Mouse (Mus musculus): ENCODE measurements around the gene Rdh7. TPM values are rescaled to one million over a fixed set of nuclear protein-coding genes. Genes with fewer than 3 reads are reported as not detected.
"Not testable (repeated sequence)": the region's sequence is repeated elsewhere in the genome, so short reads cannot be mapped to it uniquely, and the experiment has no call there.

Rdh7 gene
- polyA plus RNA-seq, 1 experiment, result not detected

- H3K27me3 ChIP-seq (ENCODE audit: control insufficient read depth, insufficient read depth, insufficient read length), result peaks cover 14% of the 10 kb centered on the region
- H3K4me3 ChIP-seq, result no peak overlapping the region
- no peak overlapping the region for H3K4me2 ChIP-seq (ENCODE audit: low read depth)
- no peaks in the 10 kb centered on the region for H3K79me2 ChIP-seq (ENCODE audit: control insufficient read depth, insufficient read depth)
- no peak overlapping the region for H3ac ChIP-seq (ENCODE audit: control insufficient read depth, insufficient read length)
- TF ChIP-seq POLR2A (IDR thresholded peaks at IDR 0.05; ENCODE audit: insufficient read length, low read depth), result no peak
- no peak for TF ChIP-seq E2F4 (IDR thresholded peaks at IDR 0.05; ENCODE audit: insufficient read depth)
- no peak for TF ChIP-seq MYOD1 (IDR thresholded peaks at IDR 0.05; ENCODE audit: control insufficient read depth in 1 of 3, insufficient read length in 2 of 3, low read depth in 2 of 3)
- TF ChIP-seq SRF (IDR thresholded peaks at IDR 0.05; ENCODE audit: control insufficient read depth, insufficient read length, low read depth), result no peak
- TF ChIP-seq USF1 (IDR thresholded peaks at IDR 0.05; ENCODE audit: low read depth), result no peak
- no peak for TF ChIP-seq POLR2AphosphoS2 (IDR thresholded peaks at IDR 0.05; ENCODE audit: insufficient read length, low read depth)
- no peak for TF ChIP-seq TCF3 (IDR thresholded peaks at IDR 0.05; ENCODE audit: insufficient read length, low read depth)
- TF ChIP-seq MAX (IDR thresholded peaks at IDR 0.05; ENCODE audit: low read depth), result no peak
- no peak for TF ChIP-seq REST (IDR thresholded peaks at IDR 0.05; ENCODE audit: insufficient read depth, insufficient read length)
- TF ChIP-seq TCF12 (IDR thresholded peaks at IDR 0.05; ENCODE audit: insufficient read depth, poor library complexity, severe bottlenecking), result no peak
- TF ChIP-seq MYOG (IDR thresholded peaks at IDR 0.05; ENCODE audit: control insufficient read depth in 1 of 3, insufficient read depth in 1 of 3, insufficient read length in 2 of 3, low read depth in 2 of 3), result no peak
- TF ChIP-seq CEBPB (IDR thresholded peaks at IDR 0.05; ENCODE audit: insufficient read depth, poor library complexity, severe bottlenecking), result no peak
- no peaks in the 10 kb centered on the region for H3K36me3 ChIP-seq (ENCODE audit: control insufficient read depth, insufficient read depth)
These were observed 32.2 kb downstream of the Rdh7 start for GRCm38 (mm10) chr10:127856376-127856775.

- H3K36me3 ChIP-seq (ENCODE audit: control insufficient read depth, insufficient read depth), result no peaks in the 10 kb centered on the region
- H3K4me2 ChIP-seq (ENCODE audit: low read depth), result no peak within 1 kb of the TSS
- peaks cover 17% of the 10 kb centered on the region for H3K27me3 ChIP-seq (ENCODE audit: control insufficient read depth, insufficient read depth, insufficient read length)
- H3K4me3 ChIP-seq, result no peak within 1 kb of the TSS
- H3K79me2 ChIP-seq (ENCODE audit: control insufficient read depth, insufficient read depth), result no peaks in the 10 kb centered on the region
- H3ac ChIP-seq (ENCODE audit: control insufficient read depth, insufficient read length), result no peak within 1 kb of the TSS
- no peak for TF ChIP-seq TCF12 (IDR thresholded peaks at IDR 0.05; ENCODE audit: insufficient read depth, poor library complexity, severe bottlenecking)
These were observed 39.0 kb downstream of the Rdh7 start, which contains the start of gene Rdh19 for GRCm38 (mm10) chr10:127849628-127850027. Gene Rdh19 (plus strand): TSS chr10:127849928.

GRCm38 (mm10) chr10:127848089-127848488 lies 40.5 kb downstream of the Rdh7 start:
- H3K27me3 ChIP-seq (ENCODE audit: control insufficient read depth, insufficient read depth, insufficient read length), result peaks cover 15% of the 10 kb centered on the region
- no peak for TF ChIP-seq POLR2A (IDR thresholded peaks at IDR 0.05; ENCODE audit: insufficient read length, low read depth)
- no peak for TF ChIP-seq POLR2AphosphoS2 (IDR thresholded peaks at IDR 0.05; ENCODE audit: insufficient read length, low read depth)
- no peak for TF ChIP-seq MAX (IDR thresholded peaks at IDR 0.05; ENCODE audit: low read depth)
- no peak for TF ChIP-seq E2F4 (IDR thresholded peaks at IDR 0.05; ENCODE audit: insufficient read depth)
- TF ChIP-seq MYOD1 (IDR thresholded peaks at IDR 0.05; ENCODE audit: control insufficient read depth in 1 of 3, insufficient read length in 2 of 3, low read depth in 2 of 3), result no peak
- no peak for TF ChIP-seq USF1 (IDR thresholded peaks at IDR 0.05; ENCODE audit: low read depth)
- TF ChIP-seq MYOG (IDR thresholded peaks at IDR 0.05; ENCODE audit: control insufficient read depth in 1 of 3, insufficient read depth in 1 of 3, insufficient read length in 2 of 3, low read depth in 2 of 3), result no peak
- no peak for TF ChIP-seq CEBPB (IDR thresholded peaks at IDR 0.05; ENCODE audit: insufficient read depth, poor library complexity, severe bottlenecking)
- no peak for TF ChIP-seq REST (IDR thresholded peaks at IDR 0.05; ENCODE audit: insufficient read depth, insufficient read length)
- TF ChIP-seq SRF (IDR thresholded peaks at IDR 0.05; ENCODE audit: control insufficient read depth, insufficient read length, low read depth), result no peak
- TF ChIP-seq TCF3 (IDR thresholded peaks at IDR 0.05; ENCODE audit: insufficient read length, low read depth), result no peak
- TF ChIP-seq TCF12 (IDR thresholded peaks at IDR 0.05; ENCODE audit: insufficient read depth, poor library complexity, severe bottlenecking), result no peak
- no peak overlapping the region for H3ac ChIP-seq (ENCODE audit: control insufficient read depth, insufficient read length)
- H3K4me2 ChIP-seq (ENCODE audit: low read depth), result no peak overlapping the region
- no peak overlapping the region for H3K4me3 ChIP-seq
- H3K79me2 ChIP-seq (ENCODE audit: control insufficient read depth, insufficient read depth), result no peaks in the 10 kb centered on the region
- no peaks in the 10 kb centered on the region for H3K36me3 ChIP-seq (ENCODE audit: control insufficient read depth, insufficient read depth)

GRCm38 (mm10) chr10:127845945-127846344 lies 42.7 kb downstream of the Rdh7 start:
- peaks cover 21% of the 10 kb centered on the region for H3K27me3 ChIP-seq (ENCODE audit: control insufficient read depth, insufficient read depth, insufficient read length)
- H3ac ChIP-seq (ENCODE audit: control insufficient read depth, insufficient read length); H3K79me2 ChIP-seq (ENCODE audit: control insufficient read depth, insufficient read depth); H3K36me3 ChIP-seq (ENCODE audit: control insufficient read depth, insufficient read depth); H3K4me2 ChIP-seq (ENCODE audit: low read depth); H3K4me3 ChIP-seq: not testable (repeated sequence)

GRCm38 (mm10) chr10:127840776-127841175 lies 47.8 kb downstream of the Rdh7 start:
- Histone ChIP-seq H3K4me2 (ENCODE audit: low read depth) (no peak overlapping the region), H3K36me3 (ENCODE audit: control insufficient read depth, insufficient read depth) (no peaks in the 10 kb centered on the region), H3K27me3 (ENCODE audit: control insufficient read depth, insufficient read depth, insufficient read length) (peaks cover 8% of the 10 kb centered on the region), H3K4me3 (no peak overlapping the region), H3K79me2 (ENCODE audit: control insufficient read depth, insufficient read depth) (no peaks in the 10 kb centered on the region), H3ac (ENCODE audit: control insufficient read depth, insufficient read length) (no peak overlapping the region)
- TF ChIP-seq TCF3 (IDR thresholded peaks at IDR 0.05; ENCODE audit: insufficient read length, low read depth), result no peak
- TF ChIP-seq REST (IDR thresholded peaks at IDR 0.05; ENCODE audit: insufficient read depth, insufficient read length), result no peak

- Histone ChIP-seq H3K27me3 (ENCODE audit: control insufficient read depth, insufficient read depth, insufficient read length) (peaks cover 8% of the 10 kb centered on the region), H3K79me2 (ENCODE audit: control insufficient read depth, insufficient read depth) (no peaks in the 10 kb centered on the region), H3K4me3 (no peak overlapping the region), H3ac (ENCODE audit: control insufficient read depth, insufficient read length) (no peak overlapping the region), H3K4me2 (ENCODE audit: low read depth) (no peak overlapping the region), H3K36me3 (ENCODE audit: control insufficient read depth, insufficient read depth) (no peaks in the 10 kb centered on the region)
- TF ChIP-seq TCF3 (IDR thresholded peaks at IDR 0.05; ENCODE audit: insufficient read length, low read depth) (no peak), MAX (IDR thresholded peaks at IDR 0.05; ENCODE audit: low read depth) (no peak), E2F4 (IDR thresholded peaks at IDR 0.05; ENCODE audit: insufficient read depth) (no peak), REST (IDR thresholded peaks at IDR 0.05; ENCODE audit: insufficient read depth, insufficient read length) (no peak), CEBPB (IDR thresholded peaks at IDR 0.05; ENCODE audit: insufficient read depth, poor library complexity, severe bottlenecking) (no peak), POLR2A (IDR thresholded peaks at IDR 0.05; ENCODE audit: insufficient read length, low read depth) (no peak), SRF (IDR thresholded peaks at IDR 0.05; ENCODE audit: control insufficient read depth, insufficient read length, low read depth) (no peak), MYOD1 (IDR thresholded peaks at IDR 0.05; ENCODE audit: control insufficient read depth in 1 of 3, insufficient read length in 2 of 3, low read depth in 2 of 3) (no peak), MYOG (IDR thresholded peaks at IDR 0.05; ENCODE audit: control insufficient read depth in 1 of 3, insufficient read depth in 1 of 3, insufficient read length in 2 of 3, low read depth in 2 of 3) (no peak), POLR2AphosphoS2 (IDR thresholded peaks at IDR 0.05; ENCODE audit: insufficient read length, low read depth) (no peak), TCF12 (IDR thresholded peaks at IDR 0.05; ENCODE audit: insufficient read depth, poor library complexity, severe bottlenecking) (no peak), USF1 (IDR thresholded peaks at IDR 0.05; ENCODE audit: low read depth) (no peak)
These were observed 50.1 kb downstream of the Rdh7 start for GRCm38 (mm10) chr10:127838539-127838938.

GRCm38 (mm10) chr10:127837793-127838192 lies 50.8 kb downstream of the Rdh7 start:
- H3K4me2 ChIP-seq (ENCODE audit: low read depth); H3ac ChIP-seq (ENCODE audit: control insufficient read depth, insufficient read length); H3K4me3 ChIP-seq; H3K27me3 ChIP-seq (ENCODE audit: control insufficient read depth, insufficient read depth, insufficient read length); H3K79me2 ChIP-seq (ENCODE audit: control insufficient read depth, insufficient read depth); H3K36me3 ChIP-seq (ENCODE audit: control insufficient read depth, insufficient read depth): not testable (repeated sequence)

Measured in myocyte (in vitro differentiated cells).